Mouse (Mus musculus): ENCODE data around the gene Trmt10a. TPM values are rescaled to one million over a fixed set of nuclear protein-coding genes. Genes with fewer than 3 reads are reported as not detected.
A peak's percentile ranks its signal among the peaks of the same experiment; 100 is the strongest.
"Not testable (repeated sequence)": the region's sequence is repeated elsewhere in the genome, so short reads cannot be mapped to it uniquely, and the experiment has no call there.

Trmt10a gene
- polyA plus RNA-seq, 1 experiment from 2014 or later = 11.8 TPM

GRCm38 (mm10) chr3:138118392-138118791 is 24.9 kb upstream of the Trmt10a start:
- Histone ChIP-seq H3K36me3 (no peaks in the 10 kb centered on the region), H3K4me2 (replicated peaks) (no peak overlapping the region), H3K4me1 (no peaks in the 10 kb centered on the region), H3K4me3 (no peak overlapping the region), H3K27ac (no peak overlapping the region), H3K27me3 (no peaks in the 10 kb centered on the region), H3K9me3 (replicated peaks) (no peaks in the 10 kb centered on the region), H3K9ac (no peak overlapping the region)
- ATAC-seq (ENCODE audit: low FRiP score) = no peak
- 77% methylated on average over 6 of the region's 6 CpGs for WGBS

- H3K9ac ChIP-seq = no peak overlapping the region
- no peaks in the 10 kb centered on the region for H3K27me3 ChIP-seq
- H3K4me1 ChIP-seq = no peaks in the 10 kb centered on the region
- WGBS = 84% methylated on average over 14 of the region's 14 CpGs
- ATAC-seq (ENCODE audit: low FRiP score) = no peak
- H3K27ac ChIP-seq = no peak overlapping the region
- H3K4me3 ChIP-seq = no peak overlapping the region
- no peaks in the 10 kb centered on the region for H3K9me3 ChIP-seq (replicated peaks)
- no peaks in the 10 kb centered on the region for H3K36me3 ChIP-seq
- H3K4me2 ChIP-seq (replicated peaks) = no peak overlapping the region
Measured at GRCm38 (mm10) chr3:138118831-138119230, 24.4 kb upstream of the Trmt10a start.

GRCm38 (mm10) chr3:138119444-138120105 is 23.7 kb upstream of the Trmt10a start:
- H3K4me1 ChIP-seq = no peaks in the 10 kb centered on the region
- no peak for ATAC-seq (ENCODE audit: low FRiP score)
- H3K27ac ChIP-seq = no peak overlapping the region
- WGBS = 93% methylated on average over 16 of the region's 16 CpGs
- H3K9me3 ChIP-seq (replicated peaks) = no peaks in the 10 kb centered on the region
- no peak overlapping the region for H3K9ac ChIP-seq
- no peak overlapping the region for H3K4me2 ChIP-seq (replicated peaks)
- no peak overlapping the region for H3K4me3 ChIP-seq
- no peaks in the 10 kb centered on the region for H3K27me3 ChIP-seq
- H3K36me3 ChIP-seq = no peaks in the 10 kb centered on the region

GRCm38 (mm10) chr3:138121461-138121860 is 21.8 kb upstream of the Trmt10a start:
- no peak overlapping the region for H3K4me2 ChIP-seq (replicated peaks)
- no peak overlapping the region for H3K9ac ChIP-seq
- no peaks in the 10 kb centered on the region for H3K36me3 ChIP-seq
- 93% methylated on average over 2 of the region's 2 CpGs for WGBS
- ATAC-seq (ENCODE audit: low FRiP score) = no peak
- H3K9me3 ChIP-seq (replicated peaks) = no peaks in the 10 kb centered on the region
- H3K27me3 ChIP-seq = no peaks in the 10 kb centered on the region
- H3K27ac ChIP-seq = no peak overlapping the region
- H3K4me3 ChIP-seq = no peak overlapping the region
- no peaks in the 10 kb centered on the region for H3K4me1 ChIP-seq

- whole genome bisulfite sequencing = 84% methylated on average over 10 of the region's 10 CpGs
- Histone ChIP-seq H3K27me3 (no peaks in the 10 kb centered on the region), H3K27ac (no peak overlapping the region), H3K36me3 (no peaks in the 10 kb centered on the region), H3K4me2 (replicated peaks) (no peak overlapping the region), H3K4me1 (no peaks in the 10 kb centered on the region), H3K4me3 (no peak overlapping the region), H3K9ac (no peak overlapping the region), H3K9me3 (replicated peaks) (no peaks in the 10 kb centered on the region)
- ATAC-seq (ENCODE audit: low FRiP score) = no peak
Measured at GRCm38 (mm10) chr3:138123842-138124241, 19.4 kb upstream of the Trmt10a start.

GRCm38 (mm10) chr3:138129110-138129509 is 14.1 kb upstream of the Trmt10a start:
- Histone ChIP-seq H3K9me3 (replicated peaks) (no peaks in the 10 kb centered on the region), H3K4me2 (replicated peaks) (no peak overlapping the region), H3K9ac (no peak overlapping the region), H3K36me3 (no peaks in the 10 kb centered on the region), H3K4me3 (no peak overlapping the region), H3K27me3 (no peaks in the 10 kb centered on the region), H3K27ac (no peak overlapping the region), H3K4me1 (0 out of 2 replicates have a peak, but pooled peaks cover 2% of the 10 kb centered on the region)
- no peak for ATAC-seq (ENCODE audit: low FRiP score)
- WGBS = 96% methylated on average over 6 of the region's 6 CpGs

GRCm38 (mm10) chr3:138130692-138131091 is 12.6 kb upstream of the Trmt10a start:
- Histone ChIP-seq H3K4me3 (no peak overlapping the region), H3K4me2 (replicated peaks) (no peak overlapping the region), H3K36me3 (no peaks in the 10 kb centered on the region), H3K4me1 (0 out of 2 replicates have a peak, but pooled peaks cover 2% of the 10 kb centered on the region), H3K9ac (no peak overlapping the region), H3K27me3 (no peaks in the 10 kb centered on the region), H3K27ac (no peak overlapping the region), H3K9me3 (replicated peaks) (no peaks in the 10 kb centered on the region)
- 41% methylated on average over 1 of the region's 1 CpGs for WGBS
- ATAC-seq (ENCODE audit: low FRiP score) = no peak

- Histone ChIP-seq H3K9ac (no peak overlapping the region), H3K9me3 (replicated peaks) (no peaks in the 10 kb centered on the region), H3K4me2 (replicated peaks) (no peak overlapping the region), H3K4me3 (no peak overlapping the region), H3K4me1 (0 out of 2 replicates have a peak, but pooled peaks cover 2% of the 10 kb centered on the region), H3K27ac (no peak overlapping the region), H3K27me3 (no peaks in the 10 kb centered on the region), H3K36me3 (no peaks in the 10 kb centered on the region)
- WGBS = 61% methylated on average over 9 of the region's 9 CpGs
- ATAC-seq (ENCODE audit: low FRiP score) = no peak
Measured at GRCm38 (mm10) chr3:138131168-138131567, 12.1 kb upstream of the Trmt10a start.

GRCm38 (mm10) chr3:138133463-138133862 is 9.8 kb upstream of the Trmt10a start:
- Histone ChIP-seq H3K4me3 (no peak overlapping the region), H3K27me3 (no peaks in the 10 kb centered on the region), H3K27ac (no peak overlapping the region), H3K36me3 (no peaks in the 10 kb centered on the region), H3K9me3 (replicated peaks) (no peaks in the 10 kb centered on the region), H3K4me1 (0 out of 2 replicates have a peak, but pooled peaks cover 2% of the 10 kb centered on the region), H3K9ac (no peak overlapping the region), H3K4me2 (replicated peaks) (no peak overlapping the region)
- no peak for ATAC-seq (ENCODE audit: low FRiP score)
- WGBS = 88% methylated on average over 8 of the region's 8 CpGs

- H3K27me3 ChIP-seq = no peaks in the 10 kb centered on the region
- ATAC-seq (ENCODE audit: low FRiP score) = no peak
- no peak overlapping the region for H3K27ac ChIP-seq
- no peak overlapping the region for H3K4me3 ChIP-seq
- H3K4me2 ChIP-seq (replicated peaks) = no peak overlapping the region
- WGBS = 86% methylated on average over 11 of the region's 11 CpGs
- no peak overlapping the region for H3K9ac ChIP-seq
- no peaks in the 10 kb centered on the region for H3K9me3 ChIP-seq (replicated peaks)
- no peaks in the 10 kb centered on the region for H3K36me3 ChIP-seq
- 0 out of 2 replicates have a peak, but pooled peaks cover 2% of the 10 kb centered on the region for H3K4me1 ChIP-seq
Measured at GRCm38 (mm10) chr3:138133916-138134315, 9.3 kb upstream of the Trmt10a start.

GRCm38 (mm10) chr3:138134528-138134927 is 8.7 kb upstream of the Trmt10a start:
- no peak overlapping the region for H3K4me3 ChIP-seq
- 95% methylated on average over 1 of the region's 1 CpGs for WGBS
- no peaks in the 10 kb centered on the region for H3K9me3 ChIP-seq (replicated peaks)
- no peaks in the 10 kb centered on the region for H3K36me3 ChIP-seq
- no peak for ATAC-seq (ENCODE audit: low FRiP score)
- 0 out of 2 replicates have a peak, but pooled peaks cover 2% of the 10 kb centered on the region for H3K4me1 ChIP-seq
- no peak overlapping the region for H3K27ac ChIP-seq
- no peaks in the 10 kb centered on the region for H3K27me3 ChIP-seq
- H3K9ac ChIP-seq = no peak overlapping the region
- no peak overlapping the region for H3K4me2 ChIP-seq (replicated peaks)

- H3K36me3 ChIP-seq; H3K9ac ChIP-seq; H3K4me3 ChIP-seq; H3K4me1 ChIP-seq; H3K9me3 ChIP-seq (replicated peaks); H3K27ac ChIP-seq; H3K4me2 ChIP-seq (replicated peaks); H3K27me3 ChIP-seq: not testable (repeated sequence)
- WGBS = 86% methylated on average over 13 of the region's 13 CpGs
- peak; percentile 34 for ATAC-seq (ENCODE audit: low FRiP score)
Measured at GRCm38 (mm10) chr3:138138146-138138545, 5.1 kb upstream of the Trmt10a start.

GRCm38 (mm10) chr3:138139663-138140062 is 3.6 kb upstream of the Trmt10a start:
- Histone ChIP-seq H3K4me2 (replicated peaks) (no peak overlapping the region), H3K27me3 (no peaks in the 10 kb centered on the region), H3K4me3 (no peak overlapping the region), H3K9ac (no peak overlapping the region), H3K36me3 (no peaks in the 10 kb centered on the region), H3K27ac (no peak overlapping the region), H3K9me3 (replicated peaks) (no peaks in the 10 kb centered on the region), H3K4me1 (peaks cover 4% of the 10 kb centered on the region; the same call in 1 of the 2 replicates)
- ATAC-seq (ENCODE audit: low FRiP score) = no peak
- WGBS = 95% methylated on average over 6 of the region's 6 CpGs

Measured in hindbrain, embryonic 12.5 days (tissue).